Mouse (Mus musculus) heart, adult 2 months (tissue): ENCODE results near the gene Tmem9b. TPM values are rescaled to one million over a fixed set of nuclear protein-coding genes. Genes with fewer than 3 reads are reported as not detected.

ENCODE experiments used
- DNase-seq, 2 experiments: peaks; one replicate each; pipeline ENCODE4 v3.0.0; 2021
- H3K27ac ChIP-seq: fragments of 200-600 bp; 2 replicates; pipeline ENCODE4 v1.8.1; 2022
- H3K27me3 ChIP-seq: fragments of 200-500 bp; 2 replicates; pipeline ENCODE4 v1.6.1; 2012; ENCODE audit warnings: mild to moderate bottlenecking, low read length, inconsistent platforms, mixed read lengths; ENCODE audit not compliant: control insufficient read depth, insufficient read depth
- H3K36me3 ChIP-seq: fragments of 200-500 bp; 2 replicates; pipeline ENCODE4 v1.6.1; 2012; ENCODE audit warnings: low read length, inconsistent platforms; ENCODE audit not compliant: control insufficient read depth, insufficient read depth
- H3K4me1 ChIP-seq: fragments of 200-500 bp; 2 replicates; pipeline ENCODE4 v1.6.1; 2011; ENCODE audit warnings: low read length; ENCODE audit not compliant: control insufficient read depth, insufficient read depth
- H3K4me3 ChIP-seq: fragments of 200-600 bp; 2 replicates; pipeline ENCODE4 v1.8.1; 2022
- H3K79me2 ChIP-seq: fragments of 200-500 bp; replicated peaks from 2 replicates; pipeline ENCODE4 v1.6.1; 2012; ENCODE audit warnings: mild to moderate bottlenecking, inconsistent platforms, low read length, moderate library complexity, mixed read lengths; ENCODE audit not compliant: control insufficient read depth, insufficient read depth
- H3K9ac ChIP-seq: fragments of 200-500 bp; 2 replicates; pipeline ENCODE4 v1.6.1; 2012; ENCODE audit warnings: low read depth, mild to moderate bottlenecking, control low read depth, inconsistent platforms, low read length, mixed read lengths
- CTCF ChIP-seq: fragments of 200-600 bp; IDR thresholded peaks from 2 replicates; pipeline ENCODE4 v1.8.1; 2022; ENCODE audit warnings: antibody characterized with exemption, mild to moderate bottlenecking, moderate library complexity
- EP300 ChIP-seq: fragments of 200-500 bp; IDR thresholded peaks from 2 replicates; pipeline ENCODE4 v1.6.1; 2011; ENCODE audit warnings: low read depth, low read length, control low read depth; ENCODE audit not compliant: insufficient read depth
- POLR2A ChIP-seq: fragments of 200-500 bp; IDR thresholded peaks from 2 replicates; pipeline ENCODE4 v1.6.1; 2011; ENCODE audit warnings: mild to moderate bottlenecking, low read depth, low read length, control low read depth; ENCODE audit not compliant: insufficient read depth
- WGBS: fragments of 180-500 bp; shearing (Covaris S2); methylation state at CpG from one replicate; pipeline ENCODE4 v1.1.7; 2018; 5-methylcytosine and 5-hydroxymethylcytosine counted together
- intact Hi-C: fragments of 180-260 bp; cut with DNase I; formaldehyde crosslinking; loops from one replicate; pipeline ENCODE4 v1.15.1; 2025
- polyA plus RNA-seq: library from polyadenylated mRNA; depleted of rRNA; stranded (reverse); fragments of >200 nt; gene quantifications from 2 replicates; pipeline ENCODE4 v1.2.3, GENCODE M21; 2012
- total RNA-seq, 2 experiments: library from RNA; stranded (reverse); gene quantifications; 2 replicates each; pipeline ENCODE4 v1.2.3; 2021

The Tmem9b gene
- total and polyA plus RNA-seq, 3 experiments: 28.1 to 35.4 (median 34.3) TPM

GRCm38 (mm10) chr7:109731626-109732025, 21.0 kb downstream of the Tmem9b start, which contains the start of gene Ascl3:
Gene Ascl3 (minus strand): TSS chr7:109731726.
- TF ChIP-seq CTCF: no peak
- no peak for TF ChIP-seq EP300
- no peak for TF ChIP-seq POLR2A
- H3K79me2 ChIP-seq: no peaks in the 10 kb centered on the region
- no peaks in the 10 kb centered on the region for H3K27me3 ChIP-seq
- H3K36me3 ChIP-seq: no peaks in the 10 kb centered on the region; the same call in 1 of the 2 replicates
- no peak within 1 kb of the TSS for H3K27ac ChIP-seq
- H3K4me1 ChIP-seq: peaks cover 4% of the 10 kb centered on the region; the same call in 1 of the 2 replicates
- intact Hi-C loops: no loop called here
- H3K9ac ChIP-seq: no peak within 1 kb of the TSS
- DNase-seq: no peak
- WGBS: 89% methylated on average over 5 of the region's 5 CpGs
- H3K4me3 ChIP-seq: no peak within 1 kb of the TSS

DNA sequence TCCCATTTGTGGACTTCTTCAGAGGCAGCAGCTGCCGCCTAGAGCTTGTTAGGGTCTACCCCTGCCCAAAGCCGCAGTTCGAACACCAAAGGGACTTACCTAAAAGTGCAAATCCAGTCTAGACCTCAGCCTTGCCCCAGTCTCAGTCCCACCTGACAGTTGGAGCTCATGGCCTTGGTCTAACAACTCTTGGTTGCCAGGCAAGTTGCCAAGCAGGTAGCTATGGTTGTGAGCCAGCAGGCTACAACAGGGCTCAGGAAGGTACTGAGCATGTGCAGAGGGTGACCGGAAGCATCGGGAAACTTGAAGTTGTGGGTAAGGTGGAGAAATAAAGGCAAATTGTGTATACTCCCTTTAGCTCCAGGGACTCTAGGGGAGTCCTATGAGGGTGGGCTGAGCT, 29.0 kb downstream of the Tmem9b start, which contains the start of gene BC051019:
Gene BC051019, minus strand, starts transcription at position 154 of the 400 bp plus-strand sequence.
- no peak within 1 kb of the TSS for H3K4me3 ChIP-seq
- H3K27me3 ChIP-seq: no peaks in the 10 kb centered on the region
- H3K79me2 ChIP-seq: no peaks in the 10 kb centered on the region
- no peak for DNase-seq
- 92% methylated on average over 5 of the region's 5 CpGs for WGBS
- intact Hi-C loops: no loop called here
- H3K4me1 ChIP-seq: no peaks in the 10 kb centered on the region
- no peak within 1 kb of the TSS for H3K27ac ChIP-seq
- H3K36me3 ChIP-seq: no peaks in the 10 kb centered on the region
- H3K9ac ChIP-seq: no peak within 1 kb of the TSS
- no peak for TF ChIP-seq CTCF
- no peak for TF ChIP-seq EP300
- no peak for TF ChIP-seq POLR2A

GRCm38 (mm10) chr7:109723114-109723513, 29.6 kb downstream of the Tmem9b start:
- TF ChIP-seq EP300 (no peak), CTCF (no peak), POLR2A (no peak)
- Histone ChIP-seq H3K79me2 (no peaks in the 10 kb centered on the region), H3K27ac (no peak overlapping the region), H3K9ac (no peak overlapping the region), H3K4me1 (no peaks in the 10 kb centered on the region), H3K36me3 (no peaks in the 10 kb centered on the region), H3K4me3 (no peak overlapping the region), H3K27me3 (no peaks in the 10 kb centered on the region)
- 95% methylated on average over 8 of the region's 8 CpGs for WGBS
- intact Hi-C loops: no loop called here
- DNase-seq: no peak

- no peak for DNase-seq
- intact Hi-C loops: no loop called here
- Histone ChIP-seq H3K36me3 (no peaks in the 10 kb centered on the region), H3K4me1 (no peaks in the 10 kb centered on the region), H3K9ac (no peak overlapping the region), H3K27ac (no peak overlapping the region), H3K79me2 (no peaks in the 10 kb centered on the region), H3K27me3 (no peaks in the 10 kb centered on the region), H3K4me3 (no peak overlapping the region)
- no peak for TF ChIP-seq EP300
- peak; percentile 43 for TF ChIP-seq CTCF
- TF ChIP-seq POLR2A: no peak
- WGBS: 95% methylated on average over 2 of the region's 2 CpGs
Measured at GRCm38 (mm10) chr7:109722618-109723017, 30.1 kb downstream of the Tmem9b start.

DNA sequence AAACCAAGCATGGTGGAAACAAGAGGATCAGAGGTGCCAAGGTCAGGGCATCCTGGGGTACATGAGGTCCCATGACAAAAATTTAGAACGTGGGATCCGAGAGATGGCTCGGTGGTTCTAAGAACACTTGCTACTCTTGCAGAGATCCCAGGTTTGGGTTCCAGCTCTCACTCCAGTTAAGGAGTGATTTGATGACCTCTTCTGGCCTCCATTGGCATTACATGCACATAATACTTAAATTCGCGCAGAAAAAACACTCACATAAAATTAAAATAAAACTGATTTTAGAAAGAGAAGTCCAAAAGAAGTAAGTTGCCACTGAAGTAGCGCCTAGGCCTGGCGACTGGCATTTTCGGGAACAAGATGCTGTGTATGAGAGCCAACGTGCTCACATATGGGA, 33.4 kb downstream of the Tmem9b start:
- Histone ChIP-seq H3K36me3 (no peaks in the 10 kb centered on the region), H3K4me3 (no peak overlapping the region), H3K27ac (no peak overlapping the region), H3K27me3 (no peaks in the 10 kb centered on the region), H3K9ac (no peak overlapping the region), H3K4me1 (no peaks in the 10 kb centered on the region), H3K79me2 (no peaks in the 10 kb centered on the region)
- 53% methylated on average over 9 of the region's 9 CpGs for WGBS
- no peak for TF ChIP-seq EP300
- TF ChIP-seq POLR2A: no peak
- TF ChIP-seq CTCF: peak; percentile 78
- no peak for DNase-seq
- intact Hi-C loops: loop anchor here (2.0 kb wide), 1 partner anchor 192 kb away; no protein-coding TSS in a partner anchor

DNA sequence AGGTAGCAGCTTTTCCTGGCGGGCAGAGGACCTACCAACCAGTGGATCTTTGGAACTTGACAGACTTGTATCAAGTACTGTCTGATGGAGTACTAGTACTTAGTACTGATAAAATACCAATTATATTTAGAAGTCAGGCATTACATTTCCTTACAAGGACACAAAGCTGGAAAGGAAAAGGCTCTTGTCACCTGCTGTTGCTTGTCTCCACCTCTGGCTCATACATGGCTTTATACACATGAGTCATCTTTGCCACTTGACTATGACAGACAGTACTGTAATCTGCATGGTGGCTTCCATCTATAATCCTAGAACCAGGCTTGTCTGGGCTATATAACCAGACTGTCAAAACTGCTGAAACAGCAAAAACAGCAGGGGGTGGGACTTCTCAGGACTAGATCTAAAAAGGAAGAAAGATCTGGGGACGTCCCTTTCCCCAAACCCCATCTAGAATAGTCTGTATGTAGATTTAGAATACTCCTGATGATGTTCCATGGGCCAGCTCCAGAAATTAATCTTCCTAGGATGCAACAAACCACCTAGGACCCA, 39.2 kb downstream of the Tmem9b start:
- Histone ChIP-seq H3K9ac (no peak overlapping the region), H3K36me3 (peaks cover 6% of the 10 kb centered on the region), H3K27me3 (no peaks in the 10 kb centered on the region), H3K27ac (no peak overlapping the region), H3K4me1 (peaks cover 4% of the 10 kb centered on the region; the same call in 1 of the 2 replicates), H3K79me2 (no peaks in the 10 kb centered on the region), H3K4me3 (no peak overlapping the region)
- DNase-seq: no peak
- intact Hi-C loops: no loop called here
- no peak for TF ChIP-seq CTCF
- 82% methylated on average over 2 of the region's 2 CpGs for WGBS
